Mouse (Mus musculus): ENCODE results near the gene Gm9837. TPM values are rescaled to one million over a fixed set of nuclear protein-coding genes. Genes with fewer than 3 reads are reported as not detected.

Gm9837 gene
- total RNA-seq (2014; rRNA removed) (1.7 TPM in 1 of 2 replicates, not detected in the other), polyA plus RNA-seq (2015; fragmentation: Nextera tagmentation; extraction: Ambion mirVana) (not detected in 2 replicates)

GRCm38 (mm10) chr11:53469968-53470695, at the start of gene Gm9837:
Gm9837 (minus strand) TSS chr11:53470479.
- Histone ChIP-seq H3K27me3 (ENCODE audit: insufficient read depth, low read length) (peaks cover 6% of the 10 kb centered on the region; the same call in 1 of the 2 replicates), H3K36me3 (ENCODE audit: insufficient read depth) (no peaks in the 10 kb centered on the region), H3K27ac (ENCODE audit: low read depth, low read length) (peak within 1 kb of the TSS; percentile 80), H3K4me1 (ENCODE audit: insufficient read depth) (peaks cover 15% of the 10 kb centered on the region), H3K9me3 (ENCODE audit: low read length) (no peaks in the 10 kb centered on the region), H3K9ac (peak within 1 kb of the TSS; percentile 44; the same call in 1 of the 2 replicates), H3K4me2 (ENCODE audit: low read depth) (peak within 1 kb of the TSS; percentile 52), H3K4me3 (ENCODE audit: low read depth, low read length) (peak within 1 kb of the TSS; percentile 21)
- peak; percentile 91 for TF ChIP-seq CTCF (IDR thresholded peaks at IDR 0.05; ENCODE audit: low read depth)
- ATAC-seq: peak; percentile 89
- WGBS: under 1% methylated on average over 29 of the region's 29 CpGs
- DNase-seq: peak; percentile 95

- H3K27me3 ChIP-seq (ENCODE audit: insufficient read depth, low read length): no peaks in the 10 kb centered on the region
- 7% methylated on average over 53 of the region's 79 CpGs for WGBS
- DNase-seq: peak; percentile 81
- H3K36me3 ChIP-seq (ENCODE audit: insufficient read depth): no peaks in the 10 kb centered on the region
- H3K4me1 ChIP-seq (ENCODE audit: insufficient read depth): peaks cover 14% of the 10 kb centered on the region
- no peak for TF ChIP-seq CTCF (IDR thresholded peaks at IDR 0.05; ENCODE audit: low read depth)
- H3K9ac ChIP-seq: peak within 1 kb of the TSS; percentile 80
- peak within 1 kb of the TSS; percentile 73 for H3K4me2 ChIP-seq (ENCODE audit: low read depth)
- peak within 1 kb of the TSS; percentile 83 for H3K4me3 ChIP-seq (ENCODE audit: low read depth, low read length)
- H3K9me3 ChIP-seq (ENCODE audit: low read length): no peaks in the 10 kb centered on the region
- ATAC-seq: peak; percentile 90
- peak within 1 kb of the TSS; percentile 79 for H3K27ac ChIP-seq (ENCODE audit: low read depth, low read length)
Observed at GRCm38 (mm10) chr11:53519207-53520121, 49.2 kb upstream of the Gm9837 start, which contains the start of gene Sept8. Sept8 (plus strand) TSS chr11:53519257.

- no peaks in the 10 kb centered on the region for H3K36me3 ChIP-seq (ENCODE audit: insufficient read depth)
- peaks cover 14% of the 10 kb centered on the region for H3K4me1 ChIP-seq (ENCODE audit: insufficient read depth)
- H3K4me3 ChIP-seq (ENCODE audit: low read depth, low read length): no peak overlapping the region
- no peak overlapping the region for H3K9ac ChIP-seq
- no peak overlapping the region; the same call in 1 of the 2 replicates for H3K27ac ChIP-seq (ENCODE audit: low read depth, low read length)
- TF ChIP-seq CTCF (IDR thresholded peaks at IDR 0.05; ENCODE audit: low read depth): no peak
- no peak for ATAC-seq
- H3K27me3 ChIP-seq (ENCODE audit: insufficient read depth, low read length): no peaks in the 10 kb centered on the region
- no peaks in the 10 kb centered on the region for H3K9me3 ChIP-seq (ENCODE audit: low read length)
- WGBS: 69% methylated on average over 5 of the region's 5 CpGs
- DNase-seq: no peak
- H3K4me2 ChIP-seq (ENCODE audit: low read depth): peak overlapping the region; percentile 73
Observed at GRCm38 (mm10) chr11:53518759-53519158, 48.5 kb upstream of the Gm9837 start.

GRCm38 (mm10) chr11:53516775-53517627, 46.7 kb upstream of the Gm9837 start:
- Histone ChIP-seq H3K4me3 (ENCODE audit: low read depth, low read length) (no peak overlapping the region), H3K27ac (ENCODE audit: low read depth, low read length) (no peak overlapping the region), H3K4me2 (ENCODE audit: low read depth) (no peak overlapping the region), H3K4me1 (ENCODE audit: insufficient read depth) (peaks cover 7% of the 10 kb centered on the region; the same call in 1 of the 2 replicates), H3K9me3 (ENCODE audit: low read length) (no peaks in the 10 kb centered on the region), H3K27me3 (ENCODE audit: insufficient read depth, low read length) (no peaks in the 10 kb centered on the region), H3K9ac (no peak overlapping the region), H3K36me3 (ENCODE audit: insufficient read depth) (no peaks in the 10 kb centered on the region)
- 80% methylated on average over 8 of the region's 8 CpGs for WGBS
- no peak for ATAC-seq
- no peak for DNase-seq
- no peak for TF ChIP-seq CTCF (IDR thresholded peaks at IDR 0.05; ENCODE audit: low read depth)

GRCm38 (mm10) chr11:53510351-53510750, 40.1 kb upstream of the Gm9837 start:
- no peaks in the 10 kb centered on the region for H3K36me3 ChIP-seq (ENCODE audit: insufficient read depth)
- WGBS: 43% methylated on average over 5 of the region's 5 CpGs
- DNase-seq: no peak
- no peak for ATAC-seq
- H3K9me3 ChIP-seq (ENCODE audit: low read length): no peaks in the 10 kb centered on the region
- no peak overlapping the region for H3K27ac ChIP-seq (ENCODE audit: low read depth, low read length)
- no peak overlapping the region for H3K4me3 ChIP-seq (ENCODE audit: low read depth, low read length)
- no peaks in the 10 kb centered on the region for H3K4me1 ChIP-seq (ENCODE audit: insufficient read depth)
- no peak overlapping the region for H3K9ac ChIP-seq
- H3K27me3 ChIP-seq (ENCODE audit: insufficient read depth, low read length): no peaks in the 10 kb centered on the region
- H3K4me2 ChIP-seq (ENCODE audit: low read depth): no peak overlapping the region
- TF ChIP-seq CTCF (IDR thresholded peaks at IDR 0.05; ENCODE audit: low read depth): no peak

- H3K9me3 ChIP-seq (ENCODE audit: low read length): no peaks in the 10 kb centered on the region
- H3K9ac ChIP-seq: no peak overlapping the region
- no peak for DNase-seq
- H3K4me2 ChIP-seq (ENCODE audit: low read depth): no peak overlapping the region
- no peak overlapping the region for H3K4me3 ChIP-seq (ENCODE audit: low read depth, low read length)
- no peaks in the 10 kb centered on the region for H3K27me3 ChIP-seq (ENCODE audit: insufficient read depth, low read length)
- ATAC-seq: no peak
- WGBS: 74% methylated on average over 3 of the region's 3 CpGs
- H3K36me3 ChIP-seq (ENCODE audit: insufficient read depth): no peaks in the 10 kb centered on the region
- no peaks in the 10 kb centered on the region for H3K4me1 ChIP-seq (ENCODE audit: insufficient read depth)
- H3K27ac ChIP-seq (ENCODE audit: low read depth, low read length): no peak overlapping the region
- no peak for TF ChIP-seq CTCF (IDR thresholded peaks at IDR 0.05; ENCODE audit: low read depth)
Observed at GRCm38 (mm10) chr11:53508591-53508990, 38.3 kb upstream of the Gm9837 start.
